Mouse (Mus musculus): ENCODE measurements at regions not wholly inside any gene's neighbourhood (a gene's known extent, or its start where the extent isn't known, plus 50 kb on each side); places are given as distances from the start of the nearest gene placed in this dataset.
"Not testable (repeated sequence)": the region's sequence is repeated elsewhere in the genome, so short reads cannot be mapped to it uniquely, and the experiment has no call there.

DNA sequence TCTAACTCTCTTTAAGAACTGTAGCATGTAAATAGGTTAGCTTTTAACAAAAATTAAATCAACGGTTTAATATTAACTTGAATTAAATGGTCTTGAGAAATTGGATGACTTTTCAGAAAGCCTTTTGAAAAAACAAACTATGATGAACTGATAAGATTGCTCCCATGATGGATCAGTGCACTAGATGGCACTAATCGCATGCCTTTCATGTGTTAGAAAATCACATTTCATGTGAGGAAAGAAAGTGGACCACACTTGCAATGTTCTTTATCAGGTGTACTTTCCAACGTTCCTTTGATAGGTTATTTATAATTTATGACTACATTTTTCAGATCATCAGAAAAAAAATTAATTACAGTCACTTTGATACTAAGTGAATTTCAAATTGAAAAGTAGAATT, 1003.2 kb upstream of the 4930412O13Rik start:
- no peak for ATAC-seq
- WGBS = 86% methylated on average over 3 of the region's 3 CpGs

DNA sequence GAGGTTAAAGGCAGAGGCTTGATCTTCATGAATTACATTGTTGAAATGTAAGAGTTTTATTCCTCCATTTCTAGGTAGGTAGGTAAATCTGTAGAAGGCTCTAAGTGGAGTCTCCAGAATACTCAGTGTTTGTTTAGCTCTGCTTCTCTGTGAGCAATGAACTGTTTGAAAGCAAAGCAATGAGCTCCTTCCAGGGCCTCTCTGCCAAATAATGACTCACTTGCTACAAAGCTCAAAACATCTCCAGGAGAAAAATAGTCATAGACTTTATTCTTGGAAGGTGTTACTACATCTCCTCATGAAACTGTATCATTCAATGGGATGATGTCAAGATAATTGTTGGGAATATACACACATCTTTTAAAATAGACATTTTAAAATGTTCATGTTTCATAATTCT, 968.6 kb upstream of the 4930412O13Rik start:
- no peak overlapping the region for H3K4me3 ChIP-seq (replicated peaks)
- H3K27me3 ChIP-seq = no peaks in the 10 kb centered on the region
- ATAC-seq = no peak
- H3K36me3 ChIP-seq = no peaks in the 10 kb centered on the region
- H3K4me2 ChIP-seq (replicated peaks) = no peak overlapping the region
- H3K9me3 ChIP-seq = no peaks in the 10 kb centered on the region
- no peaks in the 10 kb centered on the region for H3K4me1 ChIP-seq (replicated peaks)
- no peak overlapping the region for H3K9ac ChIP-seq (replicated peaks)
- H3K27ac ChIP-seq = no peak overlapping the region

More for the DNA sequence above, 1003.2 kb upstream of the 4930412O13Rik start:
- H3K4me1 ChIP-seq (replicated peaks) = no peaks in the 10 kb centered on the region
- H3K9ac ChIP-seq (replicated peaks) = no peak overlapping the region
- H3K4me3 ChIP-seq (replicated peaks) = no peak overlapping the region
- no peak overlapping the region for H3K4me2 ChIP-seq (replicated peaks)
- no peak overlapping the region for H3K27ac ChIP-seq
- H3K9me3 ChIP-seq = no peaks in the 10 kb centered on the region
- H3K27me3 ChIP-seq = no peaks in the 10 kb centered on the region
- no peaks in the 10 kb centered on the region for H3K36me3 ChIP-seq

DNA sequence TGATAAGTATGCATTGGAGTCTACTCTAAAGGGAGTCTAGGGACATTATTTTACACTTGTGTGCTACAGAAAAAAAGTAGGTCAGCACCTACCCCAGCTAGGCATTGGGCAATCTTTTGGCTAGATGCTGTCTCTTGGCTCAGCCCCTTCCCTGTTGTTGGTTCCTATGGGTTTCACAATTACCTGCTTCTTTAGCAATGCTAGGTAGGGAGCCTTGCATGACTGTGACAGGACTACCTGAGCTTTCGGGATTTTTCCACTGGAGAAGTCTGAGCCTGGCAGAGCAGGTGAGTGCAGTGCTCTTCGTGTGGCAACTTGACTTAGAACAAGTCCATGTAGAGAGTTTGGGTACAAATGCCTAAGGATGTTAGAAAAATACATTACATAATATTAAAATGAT, 956.2 kb upstream of the 4930412O13Rik start:
- no peak for ATAC-seq
- no peaks in the 10 kb centered on the region for H3K9me3 ChIP-seq

DNA sequence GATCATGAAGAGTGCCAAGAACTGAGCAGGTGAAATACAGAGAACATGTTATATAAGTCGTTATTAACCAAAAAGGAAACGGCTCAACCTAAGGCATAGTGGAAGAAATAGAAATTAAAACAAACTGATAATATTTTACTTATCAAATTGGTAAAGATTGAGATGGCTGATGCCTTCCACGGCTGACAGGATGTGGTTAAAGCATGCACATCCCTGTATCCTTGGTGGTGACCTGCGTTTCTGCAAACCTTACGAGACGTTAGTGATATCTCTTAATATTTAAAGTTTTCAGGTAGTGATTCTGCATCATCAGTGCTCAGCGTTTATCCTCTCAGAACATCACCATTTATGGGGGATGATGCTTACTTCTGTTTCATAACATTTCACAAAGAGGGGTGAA, 939.5 kb upstream of the 4930412O13Rik start:
- H3K27ac ChIP-seq = no peak overlapping the region
- no peaks in the 10 kb centered on the region for H3K4me1 ChIP-seq (replicated peaks)
- no peak for ATAC-seq
- H3K4me3 ChIP-seq (replicated peaks) = no peak overlapping the region
- no peak overlapping the region for H3K9ac ChIP-seq (replicated peaks)
- 90% methylated on average over 7 of the region's 7 CpGs for WGBS
- H3K4me2 ChIP-seq (replicated peaks) = no peak overlapping the region
- no peaks in the 10 kb centered on the region for H3K9me3 ChIP-seq
- no peaks in the 10 kb centered on the region for H3K27me3 ChIP-seq
- no peaks in the 10 kb centered on the region for H3K36me3 ChIP-seq

More for the DNA sequence above, 956.2 kb upstream of the 4930412O13Rik start:
- Histone ChIP-seq H3K27me3 (no peaks in the 10 kb centered on the region), H3K4me2 (replicated peaks) (no peak overlapping the region), H3K9ac (replicated peaks) (no peak overlapping the region), H3K4me1 (replicated peaks) (no peaks in the 10 kb centered on the region), H3K4me3 (replicated peaks) (no peak overlapping the region), H3K27ac (no peak overlapping the region), H3K36me3 (no peaks in the 10 kb centered on the region)
- 91% methylated on average over 2 of the region's 2 CpGs for WGBS

DNA sequence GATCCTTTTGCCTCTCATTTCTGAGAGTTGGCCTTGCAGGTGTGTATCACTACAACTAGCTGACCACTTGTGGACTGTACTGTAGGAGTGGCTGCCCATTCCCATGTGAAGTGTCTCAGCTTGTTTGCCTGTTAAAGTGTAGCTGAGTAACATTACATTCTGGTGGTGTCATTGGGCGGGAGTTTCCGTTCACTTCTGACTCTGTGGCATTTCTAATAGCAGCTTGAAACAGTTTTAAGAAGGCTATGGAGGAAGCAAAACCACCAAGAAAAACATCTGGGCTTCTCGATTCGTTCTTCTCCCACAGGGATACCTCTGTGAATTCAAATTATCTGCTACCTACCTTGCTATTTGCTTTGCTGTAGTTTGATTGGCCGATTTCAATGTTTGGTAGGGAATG, 922.1 kb upstream of the 4930412O13Rik start:
- Histone ChIP-seq H3K4me3 (replicated peaks) (no peak overlapping the region), H3K36me3 (no peaks in the 10 kb centered on the region), H3K9ac (replicated peaks) (no peak overlapping the region), H3K4me2 (replicated peaks) (no peak overlapping the region), H3K4me1 (replicated peaks) (no peaks in the 10 kb centered on the region), H3K27me3 (no peaks in the 10 kb centered on the region), H3K27ac (no peak overlapping the region), H3K9me3 (no peaks in the 10 kb centered on the region)
- 88% methylated on average over 5 of the region's 5 CpGs for WGBS
- ATAC-seq = no peak

DNA sequence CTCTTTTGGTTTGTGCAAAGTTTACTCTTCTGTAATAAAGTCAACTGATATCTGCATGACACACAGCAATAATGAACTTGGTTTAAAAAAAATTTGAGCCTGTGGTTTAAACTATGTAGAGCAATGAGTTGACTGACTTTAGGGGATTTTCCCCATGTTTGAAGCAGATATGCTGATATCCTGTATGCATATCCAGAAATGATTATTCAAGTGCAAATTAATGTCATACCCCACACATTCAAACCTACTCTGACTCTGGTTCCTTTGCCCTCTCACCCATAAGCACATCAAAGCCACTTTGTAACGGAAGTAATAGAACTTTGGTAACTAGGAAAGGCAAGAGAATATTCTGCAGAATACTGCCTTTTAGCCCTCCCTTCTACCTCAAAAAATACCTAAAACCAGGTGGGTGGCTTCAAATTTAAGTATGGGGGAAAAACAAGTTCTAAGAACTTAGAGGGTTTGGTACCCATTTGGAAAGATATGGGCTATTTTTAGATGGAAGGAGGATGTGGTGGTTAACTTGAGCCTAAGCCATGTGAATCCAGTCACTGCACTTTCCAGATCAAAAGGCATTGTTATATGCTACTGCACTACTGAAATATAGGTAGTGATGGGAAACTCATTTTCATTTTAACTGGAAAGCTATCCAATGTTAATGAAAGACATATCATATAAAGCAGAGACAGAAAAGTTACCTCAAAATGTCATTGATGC, 915.9 kb upstream of the 4930412O13Rik start:
- Histone ChIP-seq H3K4me2 (replicated peaks) (no peak overlapping the region), H3K9me3 (no peaks in the 10 kb centered on the region), H3K4me1 (replicated peaks) (no peaks in the 10 kb centered on the region), H3K27ac (no peak overlapping the region), H3K27me3 (no peaks in the 10 kb centered on the region), H3K4me3 (replicated peaks) (no peak overlapping the region), H3K9ac (replicated peaks) (no peak overlapping the region), H3K36me3 (no peaks in the 10 kb centered on the region)
- ATAC-seq = no peak
- 88% methylated on average over 1 of the region's 1 CpGs for WGBS

DNA sequence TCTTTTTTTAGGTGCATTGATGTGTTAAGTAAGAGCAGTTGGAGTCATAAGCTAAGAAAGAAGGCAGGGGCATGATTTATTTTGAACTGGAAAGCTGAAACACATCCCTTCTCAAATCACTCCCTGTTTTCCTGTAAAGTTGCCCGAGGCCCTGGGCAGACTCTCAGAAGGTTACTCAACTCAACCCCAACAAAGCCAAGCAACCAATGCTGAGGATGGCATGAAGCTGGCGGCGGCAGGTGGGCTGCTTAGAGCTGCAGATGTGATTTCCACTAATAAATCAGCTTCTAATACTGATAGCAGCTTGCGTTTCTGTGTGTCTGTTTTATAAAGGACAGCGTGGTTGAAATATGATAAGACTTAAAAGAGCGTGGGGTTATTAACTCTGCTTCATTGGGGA, 905.4 kb upstream of the 4930412O13Rik start:
- 85% methylated on average over 6 of the region's 6 CpGs for WGBS

DNA sequence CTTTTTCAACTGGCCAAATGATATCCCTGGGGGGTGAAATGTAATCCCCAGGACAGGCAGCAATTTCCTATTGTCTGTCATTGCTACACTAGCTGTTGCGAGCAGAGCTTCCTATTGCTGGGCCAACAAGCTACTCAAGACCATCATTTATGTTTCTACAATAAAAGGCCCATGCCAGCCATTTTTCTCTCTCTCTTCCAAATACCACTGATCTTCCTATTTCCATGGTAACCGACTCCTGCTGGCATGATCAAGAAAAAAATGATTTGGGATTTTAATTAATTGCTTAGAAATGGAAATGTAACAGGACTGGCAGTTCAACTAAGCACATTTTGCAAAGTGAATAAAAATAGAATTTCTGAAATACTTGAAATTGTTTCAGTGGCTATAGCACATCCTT, 868.7 kb upstream of the 4930412O13Rik start:
- no peaks in the 10 kb centered on the region for H3K9me3 ChIP-seq
- no peak overlapping the region for H3K9ac ChIP-seq (replicated peaks)
- H3K36me3 ChIP-seq = no peaks in the 10 kb centered on the region
- no peaks in the 10 kb centered on the region for H3K27me3 ChIP-seq
- no peak overlapping the region for H3K4me2 ChIP-seq (replicated peaks)
- no peaks in the 10 kb centered on the region; the same call in 1 of the 2 replicates for H3K4me1 ChIP-seq (replicated peaks)
- H3K27ac ChIP-seq = no peak overlapping the region; the same call in 1 of the 2 replicates
- H3K4me3 ChIP-seq (replicated peaks) = no peak overlapping the region
- ATAC-seq = no peak
- WGBS = 64% methylated on average over 2 of the region's 2 CpGs

More for the DNA sequence above, 905.4 kb upstream of the 4930412O13Rik start:
- H3K36me3 ChIP-seq = no peaks in the 10 kb centered on the region
- H3K4me3 ChIP-seq (replicated peaks) = no peak overlapping the region
- H3K27me3 ChIP-seq = no peaks in the 10 kb centered on the region
- H3K4me2 ChIP-seq (replicated peaks) = no peak overlapping the region
- H3K4me1 ChIP-seq (replicated peaks) = no peaks in the 10 kb centered on the region
- ATAC-seq = no peak
- H3K9ac ChIP-seq (replicated peaks) = no peak overlapping the region
- no peaks in the 10 kb centered on the region for H3K9me3 ChIP-seq
- no peak overlapping the region for H3K27ac ChIP-seq

DNA sequence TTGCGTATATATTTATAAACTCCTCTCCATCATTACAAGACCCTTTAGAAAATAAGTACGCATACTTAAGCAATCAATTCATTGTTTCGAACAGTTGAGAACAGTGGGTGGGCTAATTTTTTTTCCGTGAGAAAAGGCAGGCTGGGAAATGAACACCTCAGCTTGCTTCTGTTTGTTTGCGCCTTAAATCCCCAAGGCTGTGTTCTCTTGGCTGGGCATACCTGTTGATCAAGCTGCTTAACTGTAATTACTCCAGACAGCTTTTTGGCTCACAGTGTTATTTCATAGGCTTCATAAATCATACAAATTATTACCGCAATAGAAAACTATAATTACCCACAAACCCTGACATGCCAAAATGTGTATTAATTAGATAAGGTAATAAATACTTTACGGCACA, 848.0 kb upstream of the 4930412O13Rik start:
- ATAC-seq = no peak
- Histone ChIP-seq H3K4me1 (replicated peaks) (no peaks in the 10 kb centered on the region), H3K9me3 (no peaks in the 10 kb centered on the region), H3K9ac (replicated peaks) (no peak overlapping the region), H3K36me3 (no peaks in the 10 kb centered on the region), H3K4me3 (replicated peaks) (no peak overlapping the region), H3K27me3 (no peaks in the 10 kb centered on the region), H3K27ac (no peak overlapping the region), H3K4me2 (replicated peaks) (no peak overlapping the region)
- 86% methylated on average over 7 of the region's 7 CpGs for WGBS

DNA sequence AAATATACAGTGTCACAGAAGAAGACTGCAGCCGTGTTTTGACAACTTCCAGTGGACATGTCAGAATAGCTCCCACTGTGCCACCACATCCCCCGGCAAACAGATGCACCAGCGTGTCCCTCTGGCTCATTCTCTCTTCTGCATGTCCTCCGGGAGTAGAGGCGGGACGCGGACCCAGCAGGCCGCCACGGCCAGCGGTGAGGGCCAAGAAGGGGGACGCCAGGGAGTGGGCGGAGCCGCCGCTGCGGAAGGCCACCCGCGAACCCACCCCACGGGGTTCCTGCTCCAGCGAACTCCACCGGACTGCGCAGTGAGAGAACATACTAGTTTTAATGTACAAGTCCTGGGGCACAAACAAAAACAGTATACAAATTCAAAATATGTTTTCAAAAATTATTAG, 838.7 kb upstream of the 4930412O13Rik start:
- not testable (repeated sequence) for H3K4me1 ChIP-seq (replicated peaks); H3K4me3 ChIP-seq (replicated peaks); H3K27me3 ChIP-seq; H3K36me3 ChIP-seq; H3K9me3 ChIP-seq; H3K27ac ChIP-seq; H3K4me2 ChIP-seq (replicated peaks); ATAC-seq; H3K9ac ChIP-seq (replicated peaks)
- 71% methylated on average over 21 of the region's 21 CpGs for WGBS

DNA sequence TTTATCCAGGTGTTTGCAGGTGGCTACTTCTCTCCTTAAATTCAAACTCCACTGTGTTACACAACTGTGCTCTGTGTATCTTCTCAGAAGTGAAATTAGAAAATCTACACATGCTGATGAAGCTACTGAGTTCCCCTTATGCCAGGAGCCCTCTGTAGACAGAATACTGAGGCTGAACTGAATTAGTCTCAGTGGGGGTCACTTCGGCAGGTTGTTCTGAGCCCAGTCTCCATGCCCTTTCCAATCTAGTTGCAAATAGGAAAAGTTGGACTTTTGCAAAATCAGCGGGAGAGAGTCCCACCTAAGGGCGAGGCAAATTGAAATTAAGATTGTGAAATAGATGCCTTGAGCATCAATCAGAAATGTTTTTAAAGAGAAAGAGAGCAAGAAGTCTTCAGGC, 833.1 kb upstream of the 4930412O13Rik start:
- Histone ChIP-seq H3K4me2 (replicated peaks) (no peak overlapping the region), H3K27ac (no peak overlapping the region), H3K4me3 (replicated peaks) (no peak overlapping the region), H3K4me1 (replicated peaks) (no peaks in the 10 kb centered on the region), H3K36me3 (no peaks in the 10 kb centered on the region), H3K9me3 (no peaks in the 10 kb centered on the region), H3K9ac (replicated peaks) (no peak overlapping the region), H3K27me3 (no peaks in the 10 kb centered on the region)
- 84% methylated on average over 3 of the region's 3 CpGs for WGBS
- no peak for ATAC-seq

DNA sequence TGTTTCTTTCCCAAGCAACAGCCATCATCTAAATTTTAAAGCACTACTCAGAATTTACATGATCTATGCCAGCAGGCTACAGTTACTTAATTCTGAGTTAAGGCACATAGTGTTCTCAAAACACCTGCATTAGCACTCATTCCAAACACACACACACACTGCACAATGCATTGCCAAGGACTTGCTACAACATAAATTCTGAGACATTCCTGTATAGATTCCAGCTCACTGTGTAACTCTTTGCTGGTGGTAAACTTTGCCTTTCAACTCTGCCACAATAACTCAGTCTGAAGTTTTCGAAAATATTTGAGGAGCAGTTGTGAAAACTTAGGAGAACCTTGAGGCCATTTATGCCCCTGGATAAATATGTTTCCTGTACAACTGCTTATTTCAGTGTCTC, 807.2 kb upstream of the 4930412O13Rik start:
- H3K9me3 ChIP-seq = no peaks in the 10 kb centered on the region
- H3K4me1 ChIP-seq (replicated peaks) = peaks cover 8% of the 10 kb centered on the region; the same call in 1 of the 2 replicates
- no peaks in the 10 kb centered on the region for H3K27me3 ChIP-seq
- 89% methylated on average over 1 of the region's 1 CpGs for WGBS
- no peak overlapping the region for H3K4me3 ChIP-seq (replicated peaks)
- ATAC-seq = no peak
- no peak overlapping the region for H3K4me2 ChIP-seq (replicated peaks)
- H3K27ac ChIP-seq = no peak overlapping the region
- no peak overlapping the region for H3K9ac ChIP-seq (replicated peaks)
- no peaks in the 10 kb centered on the region for H3K36me3 ChIP-seq

DNA sequence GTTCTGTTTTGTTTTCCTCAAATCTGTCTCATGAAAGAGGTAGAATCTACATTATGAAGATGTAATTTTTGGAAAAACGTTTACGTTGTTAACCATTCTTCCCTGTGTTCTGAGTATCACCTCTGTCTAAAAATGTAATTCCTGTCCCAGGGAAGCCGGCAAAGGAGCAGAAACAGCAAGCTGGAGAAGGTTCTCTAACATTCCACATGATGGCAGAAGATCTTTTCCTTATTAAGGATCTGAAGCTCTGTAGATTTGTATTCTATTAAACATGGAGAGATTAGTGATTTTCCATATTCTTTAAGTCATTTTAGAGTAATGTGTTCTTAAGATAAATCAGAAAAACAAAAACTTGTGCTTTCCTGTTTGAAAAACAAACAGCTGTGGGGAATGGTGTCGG, 802.9 kb upstream of the 4930412O13Rik start:
- no peak for ATAC-seq
- no peaks in the 10 kb centered on the region for H3K36me3 ChIP-seq
- H3K27ac ChIP-seq = no peak overlapping the region
- H3K9me3 ChIP-seq = no peaks in the 10 kb centered on the region
- H3K4me1 ChIP-seq (replicated peaks) = peaks cover 8% of the 10 kb centered on the region; the same call in 1 of the 2 replicates
- no peak overlapping the region for H3K9ac ChIP-seq (replicated peaks)
- H3K4me3 ChIP-seq (replicated peaks) = no peak overlapping the region
- H3K4me2 ChIP-seq (replicated peaks) = no peak overlapping the region
- H3K27me3 ChIP-seq = no peaks in the 10 kb centered on the region
- 86% methylated on average over 4 of the region's 4 CpGs for WGBS
